Mouse (Mus musculus) limb, embryonic 12.5 days (tissue): ENCODE measurements around the gene Spn. TPM values are rescaled to one million over a fixed set of nuclear protein-coding genes. Genes with fewer than 3 reads are reported as not detected.

Experiments used
- ATAC-seq: fragments of 200-750 bp; cut with Nextera tagmentation; 2 replicates; pipeline ENCODE4 v1.8.0; 2017; ENCODE audit warnings: low read depth, moderate TSS enrichment; ENCODE audit not compliant: insufficient number of reproducible peaks, insufficient read depth, low FRiP score, low TSS enrichment
- H3K27ac ChIP-seq: fragments of 300-500 bp; sonication (generic); 2 replicates; pipeline ENCODE4 v1.5.1; 2016; ENCODE audit warnings: mild to moderate bottlenecking, moderate library complexity
- H3K27me3 ChIP-seq: fragments of 300-500 bp; sonication (generic); 2 replicates; pipeline ENCODE4 v1.6.1; 2016; ENCODE audit warnings: mild to moderate bottlenecking, moderate library complexity
- H3K36me3 ChIP-seq: fragments of 300-500 bp; sonication (generic); 2 replicates; pipeline ENCODE4 v1.6.1; 2016; ENCODE audit warnings: mild to moderate bottlenecking, moderate library complexity
- H3K4me1 ChIP-seq: fragments of 300-500 bp; sonication (generic); replicated peaks from 2 replicates; pipeline ENCODE4 v1.6.1; 2016
- H3K4me2 ChIP-seq: fragments of 300-500 bp; sonication (generic); 2 replicates; pipeline ENCODE4 v1.6.1; 2016; ENCODE audit warnings: mild to moderate bottlenecking, moderate library complexity
- H3K4me3 ChIP-seq: fragments of 300-500 bp; sonication (generic); replicated peaks from 2 replicates; pipeline ENCODE4 v1.5.1; 2016; ENCODE audit warnings: mild to moderate bottlenecking
- H3K9ac ChIP-seq: fragments of 300-500 bp; sonication (generic); replicated peaks from 2 replicates; pipeline ENCODE4 v1.6.1; 2016; ENCODE audit warnings: mild to moderate bottlenecking, moderate library complexity
- H3K9me3 ChIP-seq: fragments of 300-500 bp; sonication (generic); 2 replicates; pipeline ENCODE4 v1.6.1; 2016; ENCODE audit warnings: mild to moderate bottlenecking, moderate library complexity
- WGBS: fragments of 180-500 bp; shearing (Covaris S2); methylation state at CpG from one replicate; pipeline ENCODE4 v1.1.7; 2016; 5-methylcytosine and 5-hydroxymethylcytosine counted together
- polyA plus RNA-seq: library from polyadenylated mRNA; unstranded; fragments of >200 nt; fragmentation: Nextera tagmentation; extraction: Ambion mirVana; gene quantifications from 2 replicates; pipeline ENCODE4 v1.2.1, GENCODE M21; 2016

The Spn gene
- polyA plus RNA-seq, 1 experiment from 2014 or later: not detected

DNA sequence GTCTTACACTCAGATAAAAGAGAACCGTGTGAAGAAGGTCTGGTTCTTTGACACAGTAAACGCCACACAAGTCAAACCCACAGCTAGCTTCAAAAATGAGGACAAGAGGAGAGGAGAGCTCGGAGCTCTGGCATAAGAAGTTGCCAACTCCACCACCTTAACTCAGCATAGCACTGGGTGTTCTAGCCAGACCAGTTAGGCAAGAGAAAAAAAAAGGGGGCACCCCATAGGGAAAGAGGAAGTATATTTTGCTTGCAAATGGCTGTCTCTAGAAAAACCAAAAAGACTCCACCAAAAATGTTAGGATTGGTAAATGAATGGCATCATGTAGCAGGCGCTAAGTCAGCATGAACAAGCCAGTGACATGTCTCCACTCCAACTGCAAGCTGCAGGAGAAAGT, 26.4 kb upstream of the Spn start:
- Histone ChIP-seq H3K4me1 (no peaks in the 10 kb centered on the region), H3K4me3 (no peak overlapping the region), H3K27me3 (no peaks in the 10 kb centered on the region; the same call in 1 of the 2 replicates), H3K9ac (no peak overlapping the region), H3K4me2 (no peak overlapping the region), H3K9me3 (no peaks in the 10 kb centered on the region), H3K27ac (no peak overlapping the region), H3K36me3 (no peaks in the 10 kb centered on the region)
- no peak for ATAC-seq
- 86% methylated on average over 4 of the region's 4 CpGs for WGBS

DNA sequence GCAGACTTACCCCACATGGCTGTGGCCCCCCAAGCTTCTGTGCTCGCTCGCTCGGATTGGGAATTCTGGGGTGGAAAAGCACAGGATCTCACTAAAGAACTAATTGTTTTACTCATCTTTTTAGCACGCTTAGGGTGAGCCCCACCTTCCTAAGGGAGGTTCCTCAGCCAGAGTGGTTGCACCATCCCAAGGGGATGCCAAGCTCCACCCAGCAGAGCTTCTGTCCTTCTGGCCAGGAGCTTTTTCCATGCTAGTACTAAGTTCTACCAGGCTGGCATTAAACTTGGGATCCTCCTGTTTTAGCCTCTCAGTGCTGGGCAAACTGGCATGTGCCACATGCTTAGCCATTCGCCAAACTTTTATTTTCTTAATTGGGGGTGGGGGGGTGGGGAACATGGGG, 24.9 kb upstream of the Spn start:
- H3K27me3 ChIP-seq: no peaks in the 10 kb centered on the region; the same call in 1 of the 2 replicates
- no peaks in the 10 kb centered on the region for H3K9me3 ChIP-seq
- WGBS: 86% methylated on average over 5 of the region's 5 CpGs
- H3K4me2 ChIP-seq: no peak overlapping the region
- H3K4me1 ChIP-seq: no peaks in the 10 kb centered on the region
- no peak for ATAC-seq
- no peaks in the 10 kb centered on the region for H3K36me3 ChIP-seq
- H3K27ac ChIP-seq: no peak overlapping the region
- no peak overlapping the region for H3K9ac ChIP-seq
- no peak overlapping the region for H3K4me3 ChIP-seq

DNA sequence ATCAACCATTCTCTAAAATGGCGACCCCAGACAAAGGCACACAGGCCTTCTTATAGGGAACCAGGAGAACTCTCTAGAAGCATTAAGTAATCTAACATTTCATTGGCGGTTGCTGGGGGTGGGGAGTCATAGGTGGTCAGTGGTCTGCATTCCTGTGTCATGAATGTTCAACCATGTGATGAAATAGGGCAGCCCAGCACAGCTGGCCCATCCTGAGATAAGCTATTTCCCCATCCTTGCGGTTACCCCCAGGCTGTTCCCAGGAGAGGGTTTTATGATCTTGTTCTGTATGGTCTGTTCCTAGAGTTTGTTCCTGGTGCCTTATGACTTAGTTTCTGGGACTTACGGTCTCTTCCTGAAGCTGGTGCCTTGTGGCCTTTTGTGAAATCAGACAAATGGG, 19.9 kb upstream of the Spn start:
- Histone ChIP-seq H3K4me2 (no peak overlapping the region), H3K4me1 (no peaks in the 10 kb centered on the region), H3K9me3 (no peaks in the 10 kb centered on the region), H3K9ac (no peak overlapping the region), H3K27ac (no peak overlapping the region), H3K27me3 (no peaks in the 10 kb centered on the region; the same call in 1 of the 2 replicates), H3K4me3 (no peak overlapping the region), H3K36me3 (no peaks in the 10 kb centered on the region)
- WGBS: 78% methylated on average over 4 of the region's 4 CpGs
- no peak for ATAC-seq

DNA sequence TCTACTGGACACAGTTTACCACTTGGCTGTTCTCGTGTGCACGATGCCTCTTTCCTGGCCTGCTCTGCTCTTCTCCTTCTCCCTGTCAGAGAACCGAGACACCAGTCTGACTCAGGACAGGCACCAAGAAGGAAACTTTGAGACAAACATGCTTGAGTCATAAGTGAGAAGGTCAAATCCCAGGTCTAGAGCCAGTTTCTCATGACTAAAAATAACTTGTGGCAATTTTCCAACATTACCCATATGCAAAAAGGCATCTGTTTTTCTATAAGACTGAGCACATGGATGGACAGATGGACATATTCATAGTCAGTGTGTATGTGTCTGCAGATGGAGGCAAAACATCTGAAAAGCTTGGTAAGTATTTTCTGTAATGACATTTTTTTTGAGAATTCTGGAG, 15.9 kb upstream of the Spn start:
- Histone ChIP-seq H3K27me3 (no peaks in the 10 kb centered on the region), H3K36me3 (no peaks in the 10 kb centered on the region), H3K9ac (no peak overlapping the region), H3K4me1 (no peaks in the 10 kb centered on the region), H3K4me2 (no peak overlapping the region), H3K4me3 (no peak overlapping the region), H3K27ac (no peak overlapping the region), H3K9me3 (no peaks in the 10 kb centered on the region)
- ATAC-seq: no peak
- 85% methylated on average over 3 of the region's 3 CpGs for WGBS

DNA sequence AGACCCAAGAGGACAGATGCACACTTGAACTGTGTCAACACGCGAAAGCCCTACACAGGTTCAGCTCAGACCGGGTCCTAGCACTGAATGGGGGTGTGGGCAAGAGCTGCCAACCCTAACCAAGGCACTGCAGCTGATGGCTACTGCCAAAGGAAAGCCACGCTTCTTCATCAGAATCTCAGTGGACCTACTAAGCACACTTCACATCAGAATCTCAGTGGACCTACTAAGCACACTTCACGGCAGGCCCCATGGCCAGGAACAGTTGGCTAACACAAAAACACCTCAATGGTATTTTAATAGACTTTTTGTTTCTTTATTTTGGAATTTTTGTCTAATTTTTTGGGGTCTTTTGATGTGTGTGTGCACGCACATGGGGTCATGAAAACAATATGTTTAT, 14.8 kb upstream of the Spn start:
- no peak overlapping the region for H3K4me3 ChIP-seq
- no peak overlapping the region for H3K9ac ChIP-seq
- no peaks in the 10 kb centered on the region for H3K9me3 ChIP-seq
- no peak overlapping the region for H3K27ac ChIP-seq
- no peak overlapping the region for H3K4me2 ChIP-seq
- no peak for ATAC-seq
- H3K4me1 ChIP-seq: no peaks in the 10 kb centered on the region
- 92% methylated on average over 6 of the region's 6 CpGs for WGBS
- no peaks in the 10 kb centered on the region for H3K27me3 ChIP-seq
- no peaks in the 10 kb centered on the region for H3K36me3 ChIP-seq

DNA sequence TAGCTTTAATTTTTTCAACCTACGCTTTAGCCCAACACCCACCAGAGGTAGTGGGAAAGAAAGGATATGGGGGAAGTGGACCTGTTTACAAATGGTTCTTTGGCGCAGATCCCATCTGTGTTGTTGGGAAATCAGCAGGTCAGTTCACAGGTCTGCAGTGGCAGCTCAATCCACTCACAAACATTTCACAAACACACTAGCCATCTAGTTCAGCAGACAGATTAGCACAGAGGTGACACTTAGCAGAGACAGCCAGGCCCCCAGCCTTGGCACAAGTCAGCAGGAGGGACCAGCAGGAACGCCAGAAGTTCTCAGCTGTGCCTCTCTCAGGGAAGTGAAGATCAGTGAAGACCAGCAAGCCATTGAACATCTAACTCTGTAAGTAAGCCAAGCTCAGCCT, 10.3 kb upstream of the Spn start:
- H3K4me3 ChIP-seq: no peak overlapping the region
- H3K36me3 ChIP-seq: no peaks in the 10 kb centered on the region
- ATAC-seq: no peak
- WGBS: 61% methylated on average over 3 of the region's 3 CpGs
- no peaks in the 10 kb centered on the region for H3K27me3 ChIP-seq
- H3K4me2 ChIP-seq: no peak overlapping the region
- H3K27ac ChIP-seq: no peak overlapping the region
- no peaks in the 10 kb centered on the region for H3K9me3 ChIP-seq
- no peak overlapping the region for H3K9ac ChIP-seq
- no peaks in the 10 kb centered on the region; the same call in 1 of the 2 replicates for H3K4me1 ChIP-seq

DNA sequence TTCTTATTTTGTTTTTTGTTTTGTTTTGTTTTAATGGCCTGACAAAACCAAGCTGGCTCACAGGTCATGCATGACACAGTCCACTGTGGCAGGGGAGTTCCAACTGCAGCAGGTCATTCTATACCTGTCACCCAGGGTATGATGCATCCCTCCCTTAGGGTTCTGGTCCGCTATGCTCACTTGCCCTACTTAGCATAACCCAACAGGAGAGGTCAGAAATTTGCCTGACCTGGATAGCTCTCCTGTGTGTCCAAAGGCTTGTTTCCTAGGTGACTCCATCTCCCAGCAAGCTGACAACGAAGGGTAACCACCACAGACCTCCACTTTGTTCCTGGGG, 8.6 kb upstream of the Spn start:
- no peak overlapping the region for H3K4me2 ChIP-seq
- H3K4me3 ChIP-seq: no peak overlapping the region
- no peak overlapping the region for H3K9ac ChIP-seq
- H3K27me3 ChIP-seq: no peaks in the 10 kb centered on the region
- no peak for ATAC-seq
- no peaks in the 10 kb centered on the region for H3K36me3 ChIP-seq
- H3K27ac ChIP-seq: no peak overlapping the region
- no peaks in the 10 kb centered on the region for H3K9me3 ChIP-seq
- no peaks in the 10 kb centered on the region; the same call in 1 of the 2 replicates for H3K4me1 ChIP-seq
- 87% methylated on average over 2 of the region's 2 CpGs for WGBS

DNA sequence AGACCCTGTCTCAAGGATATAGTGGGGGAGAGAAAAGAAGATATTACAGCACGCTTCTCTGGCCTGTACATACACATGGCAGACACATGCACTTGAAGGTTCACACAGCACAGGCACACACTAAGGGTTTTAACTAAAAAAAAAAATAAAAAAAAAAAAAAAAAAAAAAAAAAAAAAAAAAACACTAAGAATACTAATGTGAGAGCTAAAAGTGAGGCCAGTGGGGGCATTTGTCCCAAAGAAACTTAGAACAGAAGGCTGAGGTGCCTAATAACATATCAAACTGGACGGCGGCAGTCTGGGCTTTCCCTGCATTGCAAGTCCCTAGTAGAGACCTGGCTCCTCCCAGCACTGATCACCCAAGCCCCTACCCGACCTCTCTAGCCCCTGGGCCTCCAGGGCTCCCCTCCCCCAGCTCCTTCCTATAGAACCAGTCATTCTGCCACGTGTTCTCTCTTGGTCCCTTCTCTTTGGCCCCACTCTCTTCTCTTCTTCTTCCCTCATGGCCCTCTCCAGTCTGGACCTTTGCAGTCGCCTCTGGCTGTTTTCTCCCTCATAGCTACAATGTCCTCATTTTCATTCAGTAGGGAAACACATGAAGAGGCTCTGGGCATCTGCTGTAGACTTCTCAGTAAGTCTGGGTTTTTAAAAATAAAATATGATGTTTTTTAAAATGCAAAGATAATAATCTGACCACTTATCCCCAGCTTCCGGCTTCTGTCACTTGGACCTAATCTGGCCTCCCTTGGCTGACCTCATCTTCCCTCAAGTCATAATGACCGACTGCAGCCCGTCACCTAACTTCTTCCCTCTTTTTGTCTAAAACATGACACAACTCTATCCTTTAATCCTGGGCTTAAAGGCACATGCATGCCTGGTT, 8.0 kb upstream of the Spn start:
- no peak overlapping the region for H3K4me2 ChIP-seq
- H3K9ac ChIP-seq: no peak overlapping the region
- no peak overlapping the region for H3K27ac ChIP-seq
- no peak overlapping the region for H3K4me3 ChIP-seq
- H3K36me3 ChIP-seq: no peaks in the 10 kb centered on the region
- WGBS: 59% methylated on average over 9 of the region's 9 CpGs
- H3K4me1 ChIP-seq: no peaks in the 10 kb centered on the region; the same call in 1 of the 2 replicates
- no peaks in the 10 kb centered on the region for H3K27me3 ChIP-seq
- ATAC-seq: no peak
- H3K9me3 ChIP-seq: no peaks in the 10 kb centered on the region

DNA sequence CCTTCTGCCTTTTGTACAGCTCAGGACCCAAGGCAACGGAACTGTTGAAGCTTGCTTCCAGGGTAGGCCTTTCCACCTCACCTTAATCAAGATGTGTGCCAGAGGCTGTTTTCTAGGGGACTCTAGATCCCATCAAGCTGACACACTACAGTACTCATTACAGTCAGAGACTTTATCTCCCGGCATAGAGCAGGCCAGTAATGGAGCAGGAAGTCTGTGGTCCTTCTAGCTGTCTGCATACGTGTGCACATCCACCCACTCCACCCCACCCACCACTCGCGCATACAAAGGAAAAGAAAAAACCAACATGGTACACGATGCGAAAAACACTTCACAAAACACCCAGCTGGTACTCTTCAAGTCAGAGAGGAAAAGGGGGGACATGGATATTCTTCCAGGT, 6.8 kb upstream of the Spn start:
- H3K4me3 ChIP-seq: no peak overlapping the region
- no peak overlapping the region for H3K9ac ChIP-seq
- H3K36me3 ChIP-seq: no peaks in the 10 kb centered on the region
- no peaks in the 10 kb centered on the region for H3K27me3 ChIP-seq
- 86% methylated on average over 7 of the region's 7 CpGs for WGBS
- H3K9me3 ChIP-seq: no peaks in the 10 kb centered on the region
- no peak for ATAC-seq
- no peak overlapping the region for H3K27ac ChIP-seq
- H3K4me1 ChIP-seq: no peaks in the 10 kb centered on the region; the same call in 1 of the 2 replicates
- no peak overlapping the region for H3K4me2 ChIP-seq

DNA sequence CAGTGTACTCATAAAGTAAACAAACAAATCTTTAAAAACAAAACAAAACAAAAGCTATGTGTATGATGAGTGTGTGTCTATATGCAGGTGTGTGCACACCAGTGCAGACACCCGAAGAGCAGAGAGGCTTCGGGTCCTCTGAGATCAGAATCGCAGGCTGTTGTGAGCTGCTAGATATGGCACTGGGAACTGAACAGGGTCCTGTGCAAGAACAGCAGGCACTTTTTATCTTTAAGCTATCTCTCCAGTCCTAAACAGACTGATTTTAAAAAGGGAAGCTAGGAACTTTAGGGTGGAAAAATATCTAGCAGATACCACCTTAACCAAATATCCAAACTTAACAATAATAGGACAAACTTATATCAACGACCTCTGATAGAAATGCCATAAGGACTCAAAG, 5.0 kb upstream of the Spn start:
- H3K27ac ChIP-seq: no peak overlapping the region
- ATAC-seq: no peak
- H3K9me3 ChIP-seq: no peaks in the 10 kb centered on the region

DNA sequence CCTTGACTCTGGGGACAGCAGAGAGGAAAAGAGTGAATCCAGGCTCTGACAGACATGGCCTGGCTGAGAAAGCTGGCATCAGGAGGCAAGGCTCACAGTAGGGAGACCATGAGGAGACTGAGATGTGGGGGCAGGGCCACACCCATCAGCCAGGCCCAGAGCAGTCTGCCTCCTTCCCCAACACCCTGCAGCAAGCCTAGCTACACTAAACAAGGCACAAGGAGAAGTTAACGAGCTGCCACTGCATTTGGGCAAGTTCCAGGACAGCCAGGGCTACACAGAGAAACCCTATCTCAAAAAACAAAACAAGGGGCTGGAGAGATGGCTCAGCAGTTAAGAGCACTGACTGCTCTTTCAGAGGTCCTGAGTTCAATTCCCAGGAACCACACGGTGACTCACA, 4.6 kb upstream of the Spn start:
- Histone ChIP-seq H3K4me2 (no peak overlapping the region), H3K27ac (no peak overlapping the region), H3K27me3 (no peaks in the 10 kb centered on the region), H3K36me3 (no peaks in the 10 kb centered on the region), H3K4me1 (no peaks in the 10 kb centered on the region; the same call in 1 of the 2 replicates), H3K4me3 (no peak overlapping the region), H3K9me3 (no peaks in the 10 kb centered on the region), H3K9ac (no peak overlapping the region)
- WGBS: 40% methylated on average over 2 of the region's 2 CpGs
- ATAC-seq: no peak

More for the DNA sequence above, 5.0 kb upstream of the Spn start:
- H3K4me2 ChIP-seq: no peak overlapping the region
- H3K4me3 ChIP-seq: no peak overlapping the region
- H3K36me3 ChIP-seq: no peaks in the 10 kb centered on the region
- H3K4me1 ChIP-seq: no peaks in the 10 kb centered on the region; the same call in 1 of the 2 replicates
- H3K9ac ChIP-seq: no peak overlapping the region
- WGBS: 88% methylated on average over 4 of the region's 4 CpGs
- H3K27me3 ChIP-seq: no peaks in the 10 kb centered on the region
